Mouse (Mus musculus) heart, postnatal 0 days (tissue): ENCODE results near the gene Wt1.

Source experiments
- CTCF ChIP-seq: IDR thresholded peaks from 2 replicates; pipeline ENCODE4 v1.5.1; 2016; ENCODE audit warnings: antibody characterized with exemption, control low read depth, low read depth
- EP300 ChIP-seq: IDR thresholded peaks from 2 replicates; pipeline ENCODE4 v1.6.1; 2016; ENCODE audit warnings: antibody characterized with exemption, low read depth

DNA sequence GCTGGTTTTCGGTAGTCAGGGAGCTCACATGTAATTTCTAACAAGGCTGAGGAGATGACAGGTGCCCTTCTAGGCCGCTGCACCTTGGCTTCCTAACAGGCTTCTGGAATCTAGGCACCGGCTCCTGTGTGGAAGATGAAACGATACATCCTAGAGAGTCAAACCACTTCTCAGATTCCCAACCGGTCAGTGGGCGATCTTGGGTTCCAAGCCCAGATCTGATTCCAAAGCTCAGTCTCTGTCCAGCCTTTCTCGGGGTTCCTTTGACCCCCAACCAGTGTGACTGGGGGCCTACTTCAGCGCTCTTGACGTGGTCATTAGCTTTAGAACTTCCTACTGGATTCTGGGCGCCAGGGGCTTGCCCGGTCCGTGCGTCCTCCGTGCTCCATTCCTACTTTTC lies 17.4 kb downstream of the Wt1 start:
- TF ChIP-seq EP300 (no peak), CTCF (no peak)
